Mouse (Mus musculus) liver, postnatal 0 days (tissue): ENCODE results near the gene Lrmda.

Experiments used
- CTCF ChIP-seq: sonication (generic); IDR thresholded peaks from 2 replicates; pipeline ENCODE4 v1.5.1; 2016; ENCODE audit warnings: antibody characterized with exemption, low read depth
- EP300 ChIP-seq: IDR thresholded peaks from 2 replicates; pipeline ENCODE4 v1.6.1; 2016; ENCODE audit warnings: antibody characterized with exemption, low read depth, mild to moderate bottlenecking

- TF ChIP-seq EP300 = no peak
- no peak for TF ChIP-seq CTCF
Measured at GRCm38 (mm10) chr14:22106777-22107176, 87.3 kb downstream of the Lrmda start.
